Mouse (Mus musculus): ENCODE results near the gene Prss36.

GRCm38 (mm10) chr7:127928596-127928995, 17.9 kb downstream of the Prss36 start:
- TF ChIP-seq CTCF (IDR thresholded peaks at IDR 0.05; ENCODE audit: borderline replicate concordance, control insufficient read depth, extremely low read depth, insufficient read depth, low read length, poor library complexity) (no peak), POLR2A (IDR thresholded peaks at IDR 0.05; ENCODE audit: control insufficient read depth, extremely low read depth, insufficient read depth, low read length, poor library complexity) (no peak)
